Mouse (Mus musculus): Measurements from ENCODE around the gene Acp5. TPM values are rescaled to one million over a fixed set of nuclear protein-coding genes. Genes with fewer than 3 reads are reported as not detected.

Acp5 gene
- polyA plus RNA-seq (2014; fragmentation: Nextera tagmentation; extraction: Ambion mirVana) = 11.1 and 13.3 TPM in 2 replicates

- Histone ChIP-seq H3K4me3 (ENCODE audit: low read depth, low read length) (no peak within 1 kb of the TSS), H3K27me3 (replicated peaks; ENCODE audit: control insufficient read depth, insufficient read depth, low read length) (no peaks in the 10 kb centered on the region), H3K36me3 (ENCODE audit: control insufficient read depth, insufficient read depth, low read length) (no peaks in the 10 kb centered on the region), H3K9ac (ENCODE audit: low read length) (no peak within 1 kb of the TSS), H3K9me3 (ENCODE audit: control insufficient read depth, low read length) (no peaks in the 10 kb centered on the region), H3K4me1 (replicated peaks; ENCODE audit: control insufficient read depth, insufficient read depth, low read length) (peaks cover 7% of the 10 kb centered on the region; the same call in 1 of the 2 replicates), H3K27ac (ENCODE audit: low read depth) (no peak within 1 kb of the TSS), H3K4me2 (ENCODE audit: low read length) (no peak within 1 kb of the TSS)
- DNase-seq (ENCODE audit: low spot score) (no peak), ATAC-seq (replicated peaks; ENCODE audit: low FRiP score, low TSS enrichment, low read depth) (no peak)
- 68% methylated on average over 7 of the region's 7 CpGs for WGBS
Measured at GRCm38 (mm10) chr9:22135644-22136390, at the start of gene Acp5. Gene Acp5, minus strand, starts transcription at chr9:22135711.

GRCm38 (mm10) chr9:22172318-22172717, 36.8 kb upstream of the Acp5 start:
- no peak for DNase-seq (ENCODE audit: low spot score)

GRCm38 (mm10) chr9:22169327-22169726, 33.8 kb upstream of the Acp5 start:
- H3K27me3 ChIP-seq (replicated peaks; ENCODE audit: control insufficient read depth, insufficient read depth, low read length) = no peaks in the 10 kb centered on the region
- no peak overlapping the region for H3K4me3 ChIP-seq (ENCODE audit: low read depth, low read length)
- DNase-seq (ENCODE audit: low spot score) (no peak), ATAC-seq (replicated peaks; ENCODE audit: low FRiP score, low TSS enrichment, low read depth) (no peak)
- WGBS = 92% methylated on average over 11 of the region's 11 CpGs
- H3K4me1 ChIP-seq (replicated peaks; ENCODE audit: control insufficient read depth, insufficient read depth, low read length) = no peaks in the 10 kb centered on the region
- H3K4me2 ChIP-seq (ENCODE audit: low read length) = no peak overlapping the region
- H3K36me3 ChIP-seq (ENCODE audit: control insufficient read depth, insufficient read depth, low read length) = no peaks in the 10 kb centered on the region
- peaks cover 5% of the 10 kb centered on the region; the same call in 1 of the 2 replicates for H3K9me3 ChIP-seq (ENCODE audit: control insufficient read depth, low read length)
- no peak overlapping the region for H3K9ac ChIP-seq (ENCODE audit: low read length)
- no peak overlapping the region for H3K27ac ChIP-seq (ENCODE audit: low read depth)

More at GRCm38 (mm10) chr9:22172318-22172717, 36.8 kb upstream of the Acp5 start:
- no peak overlapping the region for H3K27ac ChIP-seq (ENCODE audit: low read depth)
- H3K4me1 ChIP-seq (replicated peaks; ENCODE audit: control insufficient read depth, insufficient read depth, low read length) = no peaks in the 10 kb centered on the region
- H3K4me3 ChIP-seq (ENCODE audit: low read depth, low read length) = no peak overlapping the region
- H3K27me3 ChIP-seq (replicated peaks; ENCODE audit: control insufficient read depth, insufficient read depth, low read length) = no peaks in the 10 kb centered on the region
- H3K36me3 ChIP-seq (ENCODE audit: control insufficient read depth, insufficient read depth, low read length) = no peaks in the 10 kb centered on the region
- no peak overlapping the region for H3K4me2 ChIP-seq (ENCODE audit: low read length)
- H3K9me3 ChIP-seq (ENCODE audit: control insufficient read depth, low read length) = no peaks in the 10 kb centered on the region
- 94% methylated on average over 4 of the region's 4 CpGs for WGBS
- no peak overlapping the region for H3K9ac ChIP-seq (ENCODE audit: low read length)
- no peak for ATAC-seq (replicated peaks; ENCODE audit: low FRiP score, low TSS enrichment, low read depth)

GRCm38 (mm10) chr9:22167751-22168150, 32.2 kb upstream of the Acp5 start:
- WGBS = 96% methylated on average over 4 of the region's 4 CpGs

GRCm38 (mm10) chr9:22166686-22167085, 31.2 kb upstream of the Acp5 start:
- Histone ChIP-seq H3K4me1 (replicated peaks; ENCODE audit: control insufficient read depth, insufficient read depth, low read length) (no peaks in the 10 kb centered on the region), H3K4me2 (ENCODE audit: low read length) (no peak overlapping the region), H3K36me3 (ENCODE audit: control insufficient read depth, insufficient read depth, low read length) (no peaks in the 10 kb centered on the region), H3K27ac (ENCODE audit: low read depth) (no peak overlapping the region), H3K27me3 (replicated peaks; ENCODE audit: control insufficient read depth, insufficient read depth, low read length) (no peaks in the 10 kb centered on the region), H3K4me3 (ENCODE audit: low read depth, low read length) (no peak overlapping the region), H3K9me3 (ENCODE audit: control insufficient read depth, low read length) (peaks cover 5% of the 10 kb centered on the region; the same call in 1 of the 2 replicates), H3K9ac (ENCODE audit: low read length) (no peak overlapping the region)
- no peak for ATAC-seq (replicated peaks; ENCODE audit: low FRiP score, low TSS enrichment, low read depth)
- DNase-seq (ENCODE audit: low spot score) = no peak
- 90% methylated on average over 10 of the region's 10 CpGs for WGBS

More at GRCm38 (mm10) chr9:22167751-22168150, 32.2 kb upstream of the Acp5 start:
- Histone ChIP-seq H3K27me3 (replicated peaks; ENCODE audit: control insufficient read depth, insufficient read depth, low read length) (no peaks in the 10 kb centered on the region), H3K4me2 (ENCODE audit: low read length) (no peak overlapping the region), H3K9me3 (ENCODE audit: control insufficient read depth, low read length) (peaks cover 5% of the 10 kb centered on the region; the same call in 1 of the 2 replicates), H3K27ac (ENCODE audit: low read depth) (no peak overlapping the region), H3K4me3 (ENCODE audit: low read depth, low read length) (no peak overlapping the region), H3K36me3 (ENCODE audit: control insufficient read depth, insufficient read depth, low read length) (no peaks in the 10 kb centered on the region), H3K9ac (ENCODE audit: low read length) (no peak overlapping the region), H3K4me1 (replicated peaks; ENCODE audit: control insufficient read depth, insufficient read depth, low read length) (no peaks in the 10 kb centered on the region)
- no peak for ATAC-seq (replicated peaks; ENCODE audit: low FRiP score, low TSS enrichment, low read depth)
- DNase-seq (ENCODE audit: low spot score) = no peak

GRCm38 (mm10) chr9:22165964-22166363, 30.5 kb upstream of the Acp5 start:
- H3K9me3 ChIP-seq (ENCODE audit: control insufficient read depth, low read length) = peaks cover 5% of the 10 kb centered on the region; the same call in 1 of the 2 replicates
- H3K4me3 ChIP-seq (ENCODE audit: low read depth, low read length) = no peak overlapping the region
- no peak overlapping the region for H3K27ac ChIP-seq (ENCODE audit: low read depth)
- no peaks in the 10 kb centered on the region for H3K4me1 ChIP-seq (replicated peaks; ENCODE audit: control insufficient read depth, insufficient read depth, low read length)
- WGBS = 58% methylated on average over 6 of the region's 6 CpGs
- no peaks in the 10 kb centered on the region for H3K36me3 ChIP-seq (ENCODE audit: control insufficient read depth, insufficient read depth, low read length)
- ATAC-seq (replicated peaks; ENCODE audit: low FRiP score, low TSS enrichment, low read depth) = no peak
- DNase-seq (ENCODE audit: low spot score) = no peak
- no peak overlapping the region for H3K9ac ChIP-seq (ENCODE audit: low read length)
- H3K27me3 ChIP-seq (replicated peaks; ENCODE audit: control insufficient read depth, insufficient read depth, low read length) = no peaks in the 10 kb centered on the region
- H3K4me2 ChIP-seq (ENCODE audit: low read length) = no peak overlapping the region

- WGBS = 2% methylated on average over 53 of the region's 54 CpGs
- Histone ChIP-seq H3K4me1 (replicated peaks; ENCODE audit: control insufficient read depth, insufficient read depth, low read length) (no peaks in the 10 kb centered on the region), H3K36me3 (ENCODE audit: control insufficient read depth, insufficient read depth, low read length) (no peaks in the 10 kb centered on the region), H3K4me2 (ENCODE audit: low read length) (peak overlapping the region; percentile 100), H3K9ac (ENCODE audit: low read length) (peak overlapping the region; percentile 61), H3K4me3 (ENCODE audit: low read depth, low read length) (peak overlapping the region; percentile 65), H3K9me3 (ENCODE audit: control insufficient read depth, low read length) (peaks cover 5% of the 10 kb centered on the region; the same call in 1 of the 2 replicates), H3K27ac (ENCODE audit: low read depth) (no peak overlapping the region), H3K27me3 (replicated peaks; ENCODE audit: control insufficient read depth, insufficient read depth, low read length) (no peaks in the 10 kb centered on the region)
- ATAC-seq (replicated peaks; ENCODE audit: low FRiP score, low TSS enrichment, low read depth) (peak; percentile 56; the same call in 1 of the 2 replicates), DNase-seq (ENCODE audit: low spot score) (peak; percentile 77)
Measured at GRCm38 (mm10) chr9:22164711-22165668, 29.5 kb upstream of the Acp5 start.

- H3K36me3 ChIP-seq (ENCODE audit: control insufficient read depth, insufficient read depth, low read length) = no peaks in the 10 kb centered on the region
- no peak overlapping the region for H3K27ac ChIP-seq (ENCODE audit: low read depth)
- no peak overlapping the region for H3K9ac ChIP-seq (ENCODE audit: low read length)
- no peak overlapping the region for H3K4me3 ChIP-seq (ENCODE audit: low read depth, low read length)
- DNase-seq (ENCODE audit: low spot score) = no peak
- peaks cover 5% of the 10 kb centered on the region; the same call in 1 of the 2 replicates for H3K9me3 ChIP-seq (ENCODE audit: control insufficient read depth, low read length)
- WGBS = 87% methylated on average over 7 of the region's 7 CpGs
- no peaks in the 10 kb centered on the region for H3K4me1 ChIP-seq (replicated peaks; ENCODE audit: control insufficient read depth, insufficient read depth, low read length)
- no peaks in the 10 kb centered on the region for H3K27me3 ChIP-seq (replicated peaks; ENCODE audit: control insufficient read depth, insufficient read depth, low read length)
- no peak for ATAC-seq (replicated peaks; ENCODE audit: low FRiP score, low TSS enrichment, low read depth)
- no peak overlapping the region for H3K4me2 ChIP-seq (ENCODE audit: low read length)
Measured at GRCm38 (mm10) chr9:22162912-22163311, 27.4 kb upstream of the Acp5 start.
